Mouse (Mus musculus) MEL (cell line): ENCODE results near the gene Pdzph1. TPM values are rescaled to one million over a fixed set of nuclear protein-coding genes. Genes with fewer than 3 reads are reported as not detected.

Source experiments
- DNase-seq: peaks from one replicate; pipeline ENCODE4 v3.0.0; 2011; ENCODE audit warnings: low read depth, low spot score
- H3K27ac ChIP-seq: 2 replicates; pipeline ENCODE4 v1.5.1; 2012; ENCODE audit warnings: low read depth, mild to moderate bottlenecking, control low read depth, low read length, moderate library complexity; ENCODE audit not compliant: control insufficient read depth
- H3K27me3 ChIP-seq, 2 experiments: fragments of 150-350 bp in 1 of 2; sonication (generic) in 1 of 2; 2 replicates each; pipeline ENCODE4 v1.6.1; 2012; ENCODE audit warnings: low read length in 2 of 2, mild to moderate bottlenecking in 2 of 2, improper control_type of control experiment in 1 of 2, moderate library complexity in 1 of 2; ENCODE audit not compliant: insufficient read depth in 2 of 2, control insufficient read depth in 1 of 2
- H3K36me3 ChIP-seq, 2 experiments: 2 replicates each; pipeline ENCODE4 v1.6.1; 2012 to 2014; ENCODE audit warnings: low read length in 2 of 2, improper control_type of control experiment in 1 of 2, inconsistent platforms in 1 of 2, mild to moderate bottlenecking in 1 of 2; ENCODE audit not compliant: insufficient read depth in 2 of 2, control insufficient read depth in 1 of 2
- H3K4me1 ChIP-seq, 2 experiments: fragments of 150-350 bp in 1 of 2; sonication (generic) in 1 of 2; 2 replicates each; pipeline ENCODE4 v1.6.1; 2012; ENCODE audit warnings: low read length in 2 of 2, improper control_type of control experiment in 1 of 2, mild to moderate bottlenecking in 1 of 2; ENCODE audit not compliant: insufficient read depth in 2 of 2, control insufficient read depth in 1 of 2
- H3K4me3 ChIP-seq, 2 experiments: fragments of 150-350 bp in 1 of 2; sonication (generic) in 1 of 2; 2 replicates each; pipeline ENCODE4 v1.5.1; 2012; ENCODE audit warnings: low read depth in 2 of 2, low read length in 2 of 2, mild to moderate bottlenecking in 2 of 2, moderate library complexity in 2 of 2, control low read depth in 1 of 2, improper control_type of control experiment in 1 of 2; ENCODE audit not compliant: control insufficient read depth in 1 of 2, insufficient read depth in 1 of 2
- H3K79me2 ChIP-seq: 2 replicates; pipeline ENCODE4 v1.6.1; 2012; ENCODE audit warnings: mild to moderate bottlenecking, low read length, moderate library complexity; ENCODE audit not compliant: control insufficient read depth, poor library complexity, insufficient read depth
- H3K9ac ChIP-seq: 2 replicates; pipeline ENCODE4 v1.6.1; 2012; ENCODE audit warnings: low read depth, mild to moderate bottlenecking, control low read depth, low read length, moderate library complexity; ENCODE audit not compliant: control insufficient read depth, poor library complexity, severe bottlenecking
- H3K9me3 ChIP-seq: fragments of 150-350 bp; sonication (generic); replicated peaks from 2 replicates; pipeline ENCODE4 v1.6.1; 2012; ENCODE audit warnings: mild to moderate bottlenecking, low read length, improper control_type of control experiment, moderate library complexity; ENCODE audit not compliant: insufficient read depth
- CHD2 ChIP-seq: IDR thresholded peaks from 2 replicates; pipeline ENCODE4 v1.6.1; 2011; ENCODE audit warnings: low read length, improper control_type of control experiment
- E2F4 ChIP-seq: IDR thresholded peaks from 2 replicates; pipeline ENCODE4 v1.6.1; 2011; ENCODE audit warnings: low read depth, low read length, improper control_type of control experiment, borderline replicate concordance
- ELF1 ChIP-seq: IDR thresholded peaks from 2 replicates; pipeline ENCODE4 v1.6.1; 2014; ENCODE audit warnings: low read depth, mild to moderate bottlenecking, inconsistent platforms, low read length, improper control_type of control experiment, moderate library complexity
- EP300 ChIP-seq, 2 experiments: IDR thresholded peaks; 2 replicates each; pipeline ENCODE4 v1.6.1; 2011; ENCODE audit warnings: improper control_type of control experiment in 2 of 2, low read length in 2 of 2, low read depth in 1 of 2, mild to moderate bottlenecking in 1 of 2
- GATA1 ChIP-seq: IDR thresholded peaks from 2 replicates; pipeline ENCODE4 v1.6.1; 2011; ENCODE audit warnings: low read depth, low read length, improper control_type of control experiment
- MAX ChIP-seq: IDR thresholded peaks from 2 replicates; pipeline ENCODE4 v1.6.1; 2011; ENCODE audit warnings: low read length, improper control_type of control experiment
- MEF2A ChIP-seq: IDR thresholded peaks from 2 replicates; pipeline ENCODE4 v1.6.1; 2014; ENCODE audit warnings: low read depth, mild to moderate bottlenecking, inconsistent platforms, low read length, improper control_type of control experiment; ENCODE audit not compliant: poor library complexity, insufficient replicate concordance, severe bottlenecking; ENCODE audit errors: extremely low read depth
- MYC ChIP-seq: IDR thresholded peaks from 2 replicates; pipeline ENCODE4 v1.6.1; 2011; ENCODE audit warnings: low read depth, mild to moderate bottlenecking, low read length, improper control_type of control experiment, moderate library complexity
- NELFE ChIP-seq: IDR thresholded peaks from 2 replicates; pipeline ENCODE4 v1.6.1; 2011; ENCODE audit warnings: low read depth, low read length, improper control_type of control experiment
- POLR2AphosphoS5 ChIP-seq: IDR thresholded peaks from 2 replicates; pipeline ENCODE4 v1.6.1; 2012; ENCODE audit warnings: low read depth, borderline replicate concordance, mild to moderate bottlenecking, inconsistent platforms, low read length, moderate library complexity, mixed read lengths
- RAD21 ChIP-seq: IDR thresholded peaks from 2 replicates; pipeline ENCODE4 v1.6.1; 2011; ENCODE audit warnings: mild to moderate bottlenecking, low read depth, low read length, improper control_type of control experiment
- RCOR1 ChIP-seq: IDR thresholded peaks from 2 replicates; pipeline ENCODE4 v1.6.1; 2012; ENCODE audit warnings: low read depth, mild to moderate bottlenecking, inconsistent platforms, low read length, improper control_type of control experiment
- SMC3 ChIP-seq: IDR thresholded peaks from 2 replicates; pipeline ENCODE4 v1.6.1; 2011; ENCODE audit warnings: low read depth, low read length, improper control_type of control experiment
- TAL1 ChIP-seq: IDR thresholded peaks from 2 replicates; pipeline ENCODE4 v1.6.1; 2012; ENCODE audit warnings: mild to moderate bottlenecking, inconsistent platforms, low read length, moderate library complexity, mixed read lengths
- TCF12 ChIP-seq: IDR thresholded peaks from 2 replicates; pipeline ENCODE4 v1.6.1; 2014; ENCODE audit warnings: low read depth, mild to moderate bottlenecking, inconsistent platforms, low read length, improper control_type of control experiment, moderate library complexity
- USF1 ChIP-seq: IDR thresholded peaks from 2 replicates; pipeline ENCODE4 v1.6.1; 2014; ENCODE audit warnings: low read depth, mild to moderate bottlenecking, inconsistent platforms, low read length, improper control_type of control experiment, moderate library complexity
- ZKSCAN1 ChIP-seq: IDR thresholded peaks from 2 replicates; pipeline ENCODE4 v1.6.1; 2012; ENCODE audit warnings: low read depth, mild to moderate bottlenecking, inconsistent platforms, low read length, improper control_type of control experiment, moderate library complexity
- ZNF384 ChIP-seq: IDR thresholded peaks from 2 replicates; pipeline ENCODE4 v1.6.1; 2012; ENCODE audit warnings: low read depth, mild to moderate bottlenecking, inconsistent platforms, low read length, improper control_type of control experiment
- polyA plus RNA-seq, 2 experiments: library from polyadenylated mRNA; stranded (reverse) in 1 of 2; unstranded in 1 of 2; fragments of >175 nt in 1 of 2; fragments of >200 nt in 1 of 2; gene quantifications; 2 replicates each; pipeline versions ENCODE4 v1.2.1 to v1.2.4; 2012; ENCODE audit warnings: low replicate concordance in 2 of 2, low read depth in 1 of 2; ENCODE audit not compliant: insufficient read length in 2 of 2, insufficient read depth in 1 of 2, missing spikeins in 1 of 2
- total RNA-seq: library from RNA; depleted of rRNA; stranded (reverse); fragments of 300-350 nt; gene quantifications from 2 replicates; pipeline ENCODE4 v1.2.3, GENCODE M21; 2012

Pdzph1 gene
- total and polyA plus RNA-seq, 3 experiments = 0.15 to 1.3 TPM; not detected in 1

- no peaks in the 10 kb centered on the region for H3K9me3 ChIP-seq
- H3K4me3 ChIP-seq = no peak overlapping the region
- H3K27ac ChIP-seq = peak overlapping the region; percentile 47
- H3K79me2 ChIP-seq = no peaks in the 10 kb centered on the region
- no peak overlapping the region; the same call in 1 of the 2 replicates for H3K9ac ChIP-seq
- peaks cover 0 to 19% of the 10 kb centered on the region in 2 experiments; a peak in 2 of 4 replicates for H3K36me3 ChIP-seq
- H3K27me3 ChIP-seq = no peaks in the 10 kb centered on the region
- TF ChIP-seq MAX = no peak
- peak; percentile 53; the same call in 1 of the 2 replicates for TF ChIP-seq GATA1
- no peak for TF ChIP-seq POLR2AphosphoS5
- TF ChIP-seq NELFE = no peak
- TF ChIP-seq TCF12 = peak; percentile 19; the same call in 1 of the 2 replicates
- TF ChIP-seq SMC3 = no peak
- peak; percentile 65 to 87 for TF ChIP-seq EP300 (IDR thresholded peaks at IDR 0.05; ENCODE audit: low read depth in 1 of 2, low read length in 2 of 2)
- TF ChIP-seq RCOR1 = peak; percentile 64; the same call in 1 of the 2 replicates
- TF ChIP-seq ZKSCAN1 = no peak
- no peak for TF ChIP-seq MYC
- DNase-seq = peak; percentile 64
- H3K4me1 ChIP-seq = peaks cover 8 to 13% of the 10 kb centered on the region in 2 experiments
Measured at GRCm38 (mm10) chr17:58938598-58938997, 52.6 kb downstream of the Pdzph1 start.

DNA sequence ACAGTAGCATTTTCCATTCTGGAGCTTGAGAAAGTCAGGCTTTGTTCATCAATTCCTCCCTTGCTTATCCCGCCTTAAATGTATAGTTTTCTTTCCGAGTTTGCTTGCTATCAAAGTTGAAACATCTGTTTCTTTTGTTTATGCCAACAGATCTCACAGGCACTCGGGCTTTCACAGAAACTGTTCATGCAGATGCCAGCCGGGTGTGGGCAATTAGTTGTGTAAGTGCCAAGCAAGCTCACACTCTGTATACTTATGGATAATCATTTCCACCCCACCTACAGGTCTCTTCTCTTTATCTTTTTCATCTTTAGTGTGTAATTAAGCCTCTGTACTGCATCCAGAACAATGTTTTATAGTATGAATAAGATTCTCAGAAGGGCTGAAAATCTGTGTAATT is 53.6 kb downstream of the Pdzph1 start:
- H3K9ac ChIP-seq = no peak overlapping the region
- no peak overlapping the region for H3K4me3 ChIP-seq
- H3K79me2 ChIP-seq = no peaks in the 10 kb centered on the region
- H3K27ac ChIP-seq = no peak overlapping the region
- no peaks in the 10 kb centered on the region for H3K9me3 ChIP-seq
- DNase-seq = peak; percentile 43
- peaks cover 14 to 16% of the 10 kb centered on the region in 2 experiments for H3K4me1 ChIP-seq
- peaks cover 0 to 27% of the 10 kb centered on the region in 2 experiments; a peak in 2 of 4 replicates for H3K36me3 ChIP-seq
- TF ChIP-seq ELF1 (no peak), ZNF384 (no peak), TCF12 (peak; percentile 50; the same call in 1 of the 2 replicates), RAD21 (no peak), EP300 (IDR thresholded peaks at IDR 0.05; ENCODE audit: low read depth in 1 of 2, low read length in 2 of 2) (peak; percentile 27 to 56; a peak in 3 of 4 replicates), TAL1 (peak; percentile 12; the same call in 1 of the 2 replicates), E2F4 (no peak), MEF2A (no peak), CHD2 (no peak), USF1 (no peak)
- TF ChIP-seq, all 39 proteins: peak for 3
- no peaks in the 10 kb centered on the region for H3K27me3 ChIP-seq
